Mouse (Mus musculus): ENCODE results near the gene Pik3r6.

Gene Pik3r6

DNA sequence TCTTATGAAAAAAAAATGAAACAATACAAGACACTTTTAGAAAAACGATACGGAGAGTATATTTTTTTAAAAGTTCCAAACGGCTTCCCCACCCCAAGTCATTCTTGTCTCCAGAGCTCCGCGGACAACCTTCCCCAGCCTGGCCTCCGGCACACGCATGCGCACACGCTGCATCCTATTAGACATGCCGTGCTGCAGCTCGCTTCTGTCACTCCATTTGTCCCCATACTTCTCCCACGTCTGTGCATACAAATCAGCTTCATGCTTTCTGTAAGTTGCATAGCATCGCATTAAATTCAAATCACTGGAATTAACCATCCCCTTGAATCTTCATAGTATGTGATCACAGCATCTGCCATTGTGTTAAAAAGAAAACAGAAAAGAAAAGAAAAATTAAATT is 80.4 kb downstream of the Pik3r6 start:
- no peak for DNase-seq (ENCODE audit: low read depth)

DNA sequence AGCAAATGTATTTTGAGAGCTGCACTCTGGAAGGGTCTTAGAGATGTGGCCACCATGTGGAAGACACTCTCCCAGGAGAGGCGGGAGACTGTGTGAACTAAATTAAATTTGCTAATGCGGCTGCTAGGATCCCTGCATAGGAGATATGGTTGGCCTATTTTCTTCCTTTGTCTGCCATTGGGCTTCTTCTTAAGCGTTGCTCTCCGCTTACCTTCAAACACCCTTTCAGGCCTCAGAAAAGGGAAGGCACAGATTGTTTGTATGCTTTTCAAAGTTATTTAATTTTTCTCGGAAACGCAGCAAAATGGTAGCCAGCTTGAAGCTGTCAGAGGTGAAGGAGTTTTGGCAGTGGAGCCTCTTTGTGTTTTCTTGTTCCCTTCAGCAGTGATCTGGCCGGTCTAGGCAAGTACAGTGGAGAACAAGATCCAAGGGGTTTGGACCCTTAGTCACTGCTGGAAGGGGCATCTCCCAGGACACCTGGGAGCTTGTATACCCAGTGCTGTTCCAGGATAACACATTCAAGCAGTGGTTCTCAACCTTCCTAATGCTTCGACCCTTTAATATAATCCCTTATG is 81.2 kb downstream of the Pik3r6 start:
- DNase-seq (ENCODE audit: low read depth): no peak

DNA sequence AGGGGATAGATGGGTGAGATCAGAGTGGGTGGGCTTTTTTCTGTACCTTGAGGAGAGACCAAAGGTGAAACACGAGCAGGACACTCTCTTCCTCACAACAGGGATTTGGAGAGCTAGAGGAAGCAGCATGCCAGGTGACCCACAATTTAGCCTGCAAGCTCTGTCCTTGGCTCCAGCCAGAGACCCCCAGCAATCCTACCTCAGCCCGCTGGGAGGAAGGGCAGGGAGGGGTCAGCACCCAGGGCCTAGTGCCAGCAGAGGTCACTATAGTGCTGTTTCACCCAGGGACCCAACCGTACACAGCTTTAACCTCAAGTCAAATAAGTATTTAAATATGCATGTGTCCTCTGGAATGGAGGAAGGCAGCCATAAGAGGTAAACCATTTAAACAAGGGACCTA is 83.1 kb downstream of the Pik3r6 start:
- no peak for DNase-seq (ENCODE audit: low read depth)

DNA sequence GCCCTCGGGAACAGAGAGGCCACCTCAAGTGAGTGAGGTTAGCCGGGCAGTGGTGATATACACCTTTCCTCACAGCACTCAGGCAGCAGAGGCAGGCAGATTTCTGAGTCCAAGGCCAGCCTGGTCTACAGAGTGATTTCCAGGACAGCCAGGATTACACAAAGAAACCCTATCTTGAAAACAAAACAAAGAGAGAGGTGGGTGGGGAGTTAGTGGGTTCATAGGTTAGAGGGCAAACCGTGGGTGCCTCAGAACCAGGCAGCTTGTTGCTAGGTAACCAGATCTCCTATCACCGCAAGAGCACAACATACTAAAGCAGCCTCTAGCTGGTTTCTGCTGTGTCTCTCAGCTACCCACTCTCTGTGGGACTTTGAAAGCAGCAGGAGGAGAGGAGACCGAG is 83.9 kb downstream of the Pik3r6 start, which contains the start of gene Ccdc42:
Gene Ccdc42, plus strand, starts transcription at position 301 of the 400 bp plus-strand sequence.
- DNase-seq (ENCODE audit: low read depth): no peak

DNA sequence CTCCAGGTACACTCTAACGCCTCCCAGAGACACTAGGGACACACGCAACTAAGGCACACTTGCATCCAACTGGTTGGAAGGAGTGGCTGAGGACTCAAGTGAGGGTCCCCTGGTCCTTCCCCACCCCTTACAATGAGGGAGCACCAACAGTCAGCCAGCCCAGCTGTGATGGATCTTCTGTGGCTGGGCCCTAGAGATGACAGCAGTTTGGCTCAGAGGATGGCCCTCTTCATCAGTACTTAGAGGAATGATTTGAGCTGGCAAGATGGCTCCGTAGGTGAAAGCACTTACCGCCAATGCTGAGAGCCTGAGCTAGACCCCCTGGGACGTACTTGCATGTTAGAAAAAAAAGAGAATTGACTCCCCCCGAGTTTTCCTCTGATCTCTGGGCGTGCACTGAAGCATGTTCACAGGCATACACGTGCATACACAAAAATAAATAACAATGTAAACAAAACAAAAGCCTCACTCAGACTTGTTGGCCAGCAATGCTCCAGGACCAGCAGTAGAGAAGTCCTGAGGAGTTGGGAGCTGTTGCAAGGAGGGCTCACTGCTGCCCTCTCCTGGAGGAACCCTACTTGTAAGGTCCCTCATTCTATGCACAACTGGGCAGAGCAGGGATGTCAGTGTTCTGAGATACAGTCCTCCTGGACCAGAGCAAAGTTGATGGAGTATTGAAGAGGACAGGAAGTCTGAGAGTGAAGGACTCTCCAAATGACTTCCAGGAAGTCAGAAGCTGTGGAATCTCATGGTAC is 86.4 kb downstream of the Pik3r6 start:
- DNase-seq (ENCODE audit: low read depth): peak; percentile 74

DNA sequence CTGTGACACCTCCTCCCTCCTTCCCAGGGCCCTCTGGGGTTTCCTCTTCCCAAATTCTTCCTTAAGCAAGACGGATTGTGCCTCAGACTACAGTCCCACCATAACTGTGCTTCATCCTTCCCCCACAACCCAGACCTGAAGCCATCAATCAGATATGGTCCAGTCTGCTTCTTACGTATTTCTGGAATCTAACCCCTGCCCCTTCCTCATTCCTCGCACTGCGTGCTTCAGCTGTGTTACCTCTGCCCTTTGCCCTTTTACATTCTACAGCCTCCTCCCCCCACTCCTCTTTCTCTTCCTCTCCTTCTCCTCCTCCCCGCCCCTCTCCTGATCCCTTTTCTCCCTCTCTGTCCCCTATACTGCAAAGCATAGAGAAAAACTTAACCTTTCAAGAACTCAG is 88.9 kb downstream of the Pik3r6 start:
- DNase-seq (ENCODE audit: low read depth): no peak

DNA sequence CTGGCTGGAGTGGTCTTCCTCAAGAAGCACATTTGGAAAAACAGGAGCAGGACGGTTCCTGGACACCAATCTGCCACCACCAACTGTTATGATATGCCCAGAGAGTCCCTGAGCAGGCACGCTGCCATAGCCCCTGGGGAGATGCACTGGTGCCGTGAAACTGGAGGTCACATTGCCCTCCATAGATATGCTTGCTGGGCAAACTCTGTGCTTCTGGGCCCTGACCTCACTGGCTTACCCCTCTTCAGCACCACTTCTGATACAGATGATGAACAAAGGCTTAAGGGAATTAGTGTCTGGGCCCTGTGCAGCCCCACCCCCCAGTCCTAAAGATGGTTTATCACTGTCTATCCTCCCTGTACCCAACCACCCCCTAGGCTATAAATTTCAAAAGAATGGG is 90.4 kb downstream of the Pik3r6 start:
- DNase-seq (ENCODE audit: low read depth): no peak

DNA sequence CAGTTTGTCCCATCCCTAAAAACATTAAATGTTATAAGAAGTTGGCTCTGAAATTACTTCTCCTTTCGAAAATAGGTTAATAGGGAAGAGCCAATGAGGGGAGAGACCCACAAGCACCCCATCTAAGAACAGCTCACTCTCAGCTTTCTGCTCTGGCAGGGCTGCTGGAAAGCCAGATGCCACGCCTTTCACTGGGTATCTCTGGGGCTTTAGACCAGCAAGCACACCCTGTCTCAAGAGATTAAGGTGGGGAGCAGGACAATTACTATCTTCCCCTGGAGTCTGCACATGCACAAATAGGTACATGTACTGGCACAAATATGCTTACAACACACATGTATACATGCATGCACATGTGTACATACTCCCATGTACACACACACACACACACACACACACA is 95.1 kb downstream of the Pik3r6 start:
- no peak for DNase-seq (ENCODE audit: low read depth)

DNA sequence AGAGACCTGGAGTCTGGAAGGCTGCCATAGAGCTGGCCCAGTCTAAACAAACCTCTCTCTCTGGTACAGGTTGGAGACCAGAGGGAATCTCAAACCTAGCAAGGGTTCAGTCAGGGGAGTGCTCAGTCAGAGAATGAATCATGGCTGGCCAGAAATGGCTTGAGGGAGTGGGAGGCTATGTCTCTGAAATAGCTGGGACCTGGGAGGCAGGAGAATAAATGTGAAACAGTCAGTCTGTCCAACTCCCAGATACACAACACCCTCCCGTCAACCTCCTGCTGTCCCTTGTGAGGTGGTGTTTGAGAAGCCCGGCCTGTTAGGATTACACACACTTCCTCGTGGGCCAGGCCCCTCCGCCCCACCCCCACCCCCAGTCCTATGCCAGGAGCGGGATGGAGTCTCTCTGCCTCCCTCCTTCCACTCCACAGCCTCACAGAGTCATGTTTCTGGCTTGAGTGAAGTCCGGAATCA is 97.8 kb downstream of the Pik3r6 start:
- no peak for DNase-seq (ENCODE audit: low read depth)

DNA sequence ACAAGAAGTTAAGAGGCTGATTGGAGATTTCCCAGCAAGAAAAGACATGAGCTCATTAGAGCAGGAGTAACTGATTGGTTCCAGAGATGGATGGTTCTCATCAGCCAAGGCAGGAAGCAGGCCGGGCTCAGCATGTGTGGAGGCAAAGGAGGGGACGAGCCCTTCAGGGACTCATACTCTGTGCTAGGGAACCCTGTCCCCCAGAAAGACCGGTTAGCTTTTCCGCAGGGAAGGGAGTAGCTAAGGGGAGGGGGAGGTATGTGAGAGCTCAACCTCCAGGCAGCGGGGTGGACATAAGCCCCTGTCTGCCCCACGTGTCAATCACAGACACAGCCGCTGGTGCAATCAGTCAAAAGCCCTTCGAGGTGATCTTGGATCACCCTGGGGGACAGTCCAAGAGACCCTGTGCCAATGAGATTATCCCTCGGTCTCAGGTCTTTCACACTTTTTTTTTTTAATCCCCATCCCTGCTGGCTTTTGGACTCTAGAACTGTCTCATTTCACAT is 98.7 kb downstream of the Pik3r6 start:
- DNase-seq (ENCODE audit: low read depth): no peak
